Mouse (Mus musculus): Measurements from ENCODE around the gene Olfr299. TPM values are rescaled to one million over a fixed set of nuclear protein-coding genes. Genes with fewer than 3 reads are reported as not detected.

Gene Olfr299
- polyA plus RNA-seq (2012): not detected in 2 replicates

DNA sequence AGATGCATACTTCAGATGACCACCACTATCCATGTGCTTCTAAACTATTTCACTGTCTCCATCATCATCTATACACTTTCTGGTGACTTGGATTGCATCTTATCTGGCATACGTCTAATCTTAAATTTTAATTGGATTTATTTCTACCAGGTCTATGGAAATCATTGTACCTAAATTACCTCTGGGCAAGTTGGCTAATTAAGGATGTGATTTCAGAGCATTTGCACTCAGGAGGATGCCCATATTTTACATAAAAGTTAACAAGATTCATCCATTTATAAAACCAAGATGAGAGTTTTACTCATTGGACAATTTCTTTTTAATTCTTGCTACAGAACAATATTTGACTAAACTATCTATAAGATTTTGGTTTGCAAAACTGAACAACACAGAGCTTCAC, at the start of gene Olfr299:
TSS of gene Olfr299 (plus strand) at position 301 of the 400 bp plus-strand sequence.

DNA sequence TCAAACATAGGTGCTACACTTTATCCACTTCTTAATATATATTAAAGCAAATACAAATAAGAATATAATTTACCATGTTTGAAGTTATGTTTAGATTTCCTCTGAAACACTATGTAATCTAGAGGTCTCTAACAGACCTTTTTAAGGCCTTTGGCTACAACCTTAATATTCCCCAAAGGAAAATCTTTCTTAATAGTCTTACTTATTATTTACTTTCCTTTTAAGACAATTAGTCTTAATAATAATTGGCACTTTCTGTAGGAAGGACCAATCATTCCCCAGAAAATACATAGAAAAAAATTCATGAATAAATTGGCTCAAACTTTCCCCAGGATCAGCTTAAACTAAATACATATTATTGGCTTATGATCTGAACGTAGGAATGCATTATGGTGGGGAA, 32.7 kb downstream of the Olfr299 start, which contains the start of gene Olfr298:
TSS of gene Olfr298 (minus strand) at position 101 of the 400 bp plus-strand sequence.

Other genes with a start within 250 kb of the Olfr299 start
- 0.01 TPM in 2 replicates for gene Vmn2r76, start 213.6 kb upstream of the Olfr299 start, polyA plus RNA-seq (2012)
- gene Olfr310, start 182.7 kb upstream of the Olfr299 start, polyA plus RNA-seq (2012): not detected in 2 replicates
- 0.02 TPM in 1 of 2 replicates, not detected in the other for gene Olfr309, start 146.2 kb upstream of the Olfr299 start, polyA plus RNA-seq (2012)
- gene Olfr308, start 134.3 kb upstream of the Olfr299 start, polyA plus RNA-seq (2012): not detected in 2 replicates
- gene Olfr307, start 122.3 kb upstream of the Olfr299 start, polyA plus RNA-seq (2012): not detected in 2 replicates
- not detected in 2 replicates for gene Olfr305, start 93.0 kb upstream of the Olfr299 start, polyA plus RNA-seq (2012)
- gene Olfr304, start 73.3 kb upstream of the Olfr299 start, polyA plus RNA-seq (2012): not detected in 2 replicates
- gene Olfr303, start 62.1 kb upstream of the Olfr299 start, polyA plus RNA-seq (2012): not detected in 2 replicates
- gene Olfr301, start 56.1 kb upstream of the Olfr299 start, polyA plus RNA-seq (2012): not detected in 2 replicates
- not detected in 2 replicates for gene Olfr298, start 32.6 kb downstream of the Olfr299 start, polyA plus RNA-seq (2012)
- gene Olfr297, start 60.0 kb downstream of the Olfr299 start, polyA plus RNA-seq (2012): not detected in 2 replicates
- gene Olfr295, start 123.9 kb downstream of the Olfr299 start, polyA plus RNA-seq (2012): 0.01 TPM in 1 of 2 replicates, not detected in the other
- not detected in 2 replicates for gene Olfr294, start 156.7 kb downstream of the Olfr299 start, polyA plus RNA-seq (2012)
- gene Olfr293, start 189.1 kb downstream of the Olfr299 start, polyA plus RNA-seq (2012): not detected in 2 replicates
- gene Olfr292, start 228.4 kb downstream of the Olfr299 start, polyA plus RNA-seq (2012): not detected in 2 replicates

Measured in megakaryocyte-erythroid progenitor cell, adult 5 weeks (primary cell).